Mouse (Mus musculus): ENCODE results near the gene Nabp2.

Nabp2 gene

DNA sequence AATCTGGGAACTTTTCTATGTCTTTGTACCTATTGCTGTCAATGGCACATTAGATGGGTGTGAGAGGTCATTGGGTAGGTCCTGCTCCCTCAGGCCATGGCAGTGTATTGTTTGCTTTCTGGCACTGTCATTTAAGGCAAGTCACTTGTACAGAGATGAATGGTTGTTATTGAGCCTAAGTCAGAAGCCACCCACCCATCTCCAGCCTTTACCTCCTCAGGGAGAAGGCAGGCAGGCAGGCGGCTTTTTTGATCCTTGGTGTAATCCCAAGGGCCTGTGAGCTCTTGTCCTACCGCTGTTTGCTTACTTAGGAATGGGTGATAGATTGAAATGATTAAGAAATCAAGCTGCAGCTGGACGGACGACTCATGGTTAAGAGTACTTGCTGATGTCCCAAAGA, 18.2 kb upstream of the Nabp2 start:
- no peak for DNase-seq (ENCODE audit: low read depth, low spot score)

DNA sequence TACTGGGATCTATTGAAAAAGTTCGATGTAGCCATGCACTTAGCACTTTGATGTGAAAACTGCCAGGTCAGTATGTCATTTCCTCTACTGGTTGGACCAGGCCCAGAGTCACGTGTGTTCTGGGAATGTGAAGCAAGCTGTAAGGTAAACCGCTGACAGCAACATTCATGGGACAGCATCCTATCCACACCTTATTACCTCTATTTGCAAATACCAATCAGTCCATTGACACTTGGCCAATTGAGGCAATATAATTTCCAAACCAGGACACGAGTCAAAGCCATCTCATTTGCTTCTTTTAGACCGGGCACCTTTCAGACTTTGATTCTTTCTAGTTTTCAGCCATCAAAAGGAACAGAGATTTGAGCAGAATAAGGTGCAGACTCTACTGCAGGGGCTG, 17.8 kb upstream of the Nabp2 start:
- no peak for DNase-seq (ENCODE audit: low read depth, low spot score)

DNA sequence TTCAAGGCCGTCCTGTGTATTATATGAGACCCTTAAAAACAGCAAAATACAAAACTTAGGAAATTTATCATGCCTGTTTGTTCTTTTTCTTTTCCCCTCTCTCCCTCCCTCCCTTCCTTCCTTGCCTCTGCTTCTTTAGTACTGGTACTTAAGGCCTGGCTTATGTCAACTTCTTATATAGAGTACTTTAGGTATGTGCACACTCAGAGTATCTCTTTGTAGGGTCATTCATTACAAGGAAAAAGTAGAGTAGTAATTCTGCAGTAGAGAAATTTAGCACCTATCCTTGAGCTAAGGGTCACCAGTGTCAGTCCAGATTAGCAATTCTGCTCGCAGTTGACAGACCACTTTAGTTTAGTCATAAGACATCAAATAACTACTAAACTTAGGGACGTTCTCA, 14.0 kb upstream of the Nabp2 start:
- no peak for DNase-seq (ENCODE audit: low read depth, low spot score)

DNA sequence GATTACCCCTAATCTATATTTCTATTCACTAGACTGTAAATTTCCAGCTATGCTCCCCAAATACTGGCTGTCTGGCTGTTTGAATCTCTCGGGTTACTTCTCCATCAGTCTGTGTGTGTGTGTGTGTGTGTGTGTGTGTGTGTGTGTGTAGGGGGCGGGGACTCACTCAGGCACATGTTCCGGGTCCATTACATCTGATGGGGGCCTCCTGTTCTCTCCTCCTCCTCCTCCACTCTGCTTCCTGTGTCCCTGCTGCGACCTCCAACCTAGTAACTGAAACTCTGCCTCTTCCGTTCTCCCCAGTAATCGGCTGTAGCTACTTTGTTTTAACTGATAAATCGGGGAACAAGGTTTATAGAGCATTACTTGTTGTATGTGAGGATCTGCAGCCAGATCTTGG, 13.3 kb upstream of the Nabp2 start:
- no peak for DNase-seq (ENCODE audit: low read depth, low spot score)

DNA sequence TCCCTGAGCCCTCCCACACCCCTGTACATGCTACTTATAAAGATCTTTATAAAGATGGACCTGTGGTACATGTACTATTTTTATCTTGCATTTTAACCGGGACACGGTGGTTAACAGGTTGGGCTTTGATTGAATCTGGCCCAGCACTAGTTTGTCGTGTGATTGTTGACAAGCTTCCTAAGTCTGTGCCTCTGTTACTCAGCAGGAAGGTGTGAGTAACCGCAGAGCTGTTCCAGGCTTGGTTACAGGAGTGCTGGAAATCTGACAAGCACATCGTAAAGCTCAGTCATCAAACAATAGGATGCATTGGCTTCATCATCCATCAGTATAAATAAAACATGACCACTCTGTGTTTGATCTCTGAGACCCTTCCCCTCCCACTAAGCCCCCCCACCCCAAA, 11.1 kb upstream of the Nabp2 start:
- no peak for DNase-seq (ENCODE audit: low read depth, low spot score)

DNA sequence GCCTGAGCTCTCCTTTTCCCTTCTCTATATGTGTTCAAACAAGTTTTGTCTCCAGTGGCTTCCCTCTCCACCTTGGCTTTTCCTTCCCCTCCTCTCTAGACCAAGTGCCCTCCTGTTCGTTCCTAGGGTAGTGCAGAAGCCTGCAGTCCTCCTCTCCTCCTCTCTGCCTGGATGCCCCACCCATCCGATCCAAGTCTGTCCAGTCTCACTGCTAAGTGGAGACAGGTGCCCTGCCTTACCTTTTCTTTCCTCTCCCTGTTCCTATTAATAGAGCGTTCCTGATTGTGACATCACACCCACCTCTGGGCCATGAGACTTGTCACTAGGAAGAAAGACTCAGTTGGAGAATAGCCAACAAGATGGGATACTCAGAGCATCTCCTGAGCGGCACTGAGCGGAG, 3.6 kb upstream of the Nabp2 start:
- no peak for DNase-seq (ENCODE audit: low read depth, low spot score)

DNA sequence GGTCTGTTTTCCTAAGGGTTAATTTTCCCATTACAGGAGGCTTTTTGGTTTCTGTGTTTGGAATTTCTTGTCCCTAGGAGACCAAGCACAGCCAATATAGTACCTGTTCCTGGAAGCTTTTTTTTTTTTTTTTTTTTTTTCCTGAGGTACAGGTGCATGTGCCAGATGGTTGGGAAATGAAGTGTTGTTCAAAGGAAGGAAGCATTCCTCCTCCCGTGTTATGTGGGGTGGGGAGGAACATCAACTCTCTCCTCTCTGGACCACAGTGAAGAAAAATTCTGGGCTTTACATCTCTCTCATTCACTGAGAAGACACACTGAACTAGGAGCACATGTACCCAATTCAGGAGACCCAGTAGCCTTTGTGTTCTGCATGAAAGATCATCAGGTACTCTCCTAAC, 1.8 kb upstream of the Nabp2 start:
- no peak for DNase-seq (ENCODE audit: low read depth, low spot score)

DNA sequence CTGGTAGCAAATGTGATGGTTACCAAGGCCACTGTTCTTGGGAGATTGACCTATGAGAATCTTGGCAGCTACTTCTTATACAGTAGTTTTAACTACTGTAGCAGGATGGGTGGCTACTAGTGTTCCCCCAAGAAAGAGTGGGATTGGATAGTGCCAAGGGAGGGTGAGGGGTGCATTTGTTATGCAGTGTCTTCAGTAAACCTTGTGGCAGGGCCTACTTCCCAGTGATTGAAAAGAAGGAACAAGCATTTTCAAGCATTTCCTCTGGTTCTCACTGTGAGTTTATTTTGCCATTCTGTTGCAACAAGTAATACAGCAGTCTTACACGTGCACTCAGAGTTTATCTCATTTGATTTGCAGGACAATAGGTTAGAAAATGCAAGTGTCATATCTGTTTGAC, 1.3 kb upstream of the Nabp2 start:
- no peak for DNase-seq (ENCODE audit: low read depth, low spot score)

DNA sequence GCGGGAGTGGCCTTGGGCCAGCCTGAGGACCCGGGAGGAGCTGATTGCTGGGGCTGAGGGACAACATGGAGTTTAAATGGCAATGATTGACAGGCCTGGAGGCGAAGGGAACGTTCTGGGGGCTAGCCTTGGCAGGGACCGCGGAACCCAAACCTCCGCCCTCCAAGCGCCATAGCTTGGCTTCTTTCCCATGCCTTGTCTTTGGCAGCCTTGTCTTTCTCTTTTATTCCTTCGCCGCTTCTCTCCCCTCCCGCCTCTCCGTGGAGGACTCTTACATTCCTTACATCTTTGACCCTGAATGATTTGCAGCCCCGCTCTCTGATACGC, 726 bp upstream of the Nabp2 start:
- no peak for DNase-seq (ENCODE audit: low read depth, low spot score)

DNA sequence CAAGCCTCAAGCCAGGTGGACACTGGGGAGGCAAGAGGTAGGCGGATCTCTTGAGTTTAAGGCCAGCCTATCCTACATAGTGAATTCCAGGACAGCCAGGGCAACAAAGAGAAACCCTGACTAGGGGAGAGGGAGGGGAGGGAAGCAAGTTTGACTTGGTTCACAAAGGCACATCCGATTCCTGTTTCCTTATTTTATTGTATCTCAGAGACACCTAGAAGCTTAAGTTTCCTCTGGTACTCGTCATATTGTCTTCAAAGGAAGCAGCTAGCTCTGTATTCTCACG, 789 bp downstream of the Nabp2 start:
- no peak for DNase-seq (ENCODE audit: low read depth, low spot score)

DNA sequence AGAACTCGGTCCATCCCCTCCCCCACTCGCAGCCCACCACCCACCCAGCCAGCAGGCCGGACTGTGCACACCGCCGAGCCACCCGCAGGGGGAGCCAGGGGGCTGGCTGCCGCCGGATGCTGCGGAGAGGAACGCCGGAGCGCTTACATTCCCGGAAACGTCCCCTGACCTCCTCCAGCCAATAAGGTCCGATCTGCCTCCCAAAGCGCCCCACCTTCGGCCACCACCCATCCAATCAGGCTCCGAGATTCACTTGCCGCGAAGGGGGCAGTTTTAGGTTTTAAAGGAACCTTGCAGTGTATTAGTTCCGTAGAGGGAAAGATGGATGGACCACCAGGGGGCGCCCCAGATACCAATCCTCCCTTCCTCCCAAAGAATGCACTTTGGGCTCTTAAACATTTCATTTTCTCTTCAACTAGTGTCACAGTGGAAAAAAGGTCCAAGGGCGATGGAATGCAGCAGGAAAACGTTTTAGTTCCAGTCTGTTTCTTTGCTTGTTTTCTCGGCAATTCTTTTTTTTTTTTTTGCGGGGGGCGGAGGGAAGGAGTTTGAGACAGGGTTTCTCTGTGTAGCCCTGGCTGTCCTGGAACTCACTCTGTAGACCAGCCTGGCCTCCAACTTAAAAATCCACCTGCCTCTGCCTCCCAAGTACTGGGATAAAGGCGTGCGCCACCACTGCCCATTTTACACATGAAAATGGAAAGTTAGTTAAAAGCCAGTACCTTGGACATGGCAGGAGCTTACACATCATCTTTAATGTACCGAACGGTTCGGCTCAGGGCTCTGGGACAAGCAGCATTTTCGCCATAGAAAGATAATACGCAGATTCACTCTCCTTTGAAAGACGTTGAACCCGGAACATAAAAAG, 1.4 kb downstream of the Nabp2 start:
- DNase-seq (ENCODE audit: low read depth, low spot score), result peak; percentile 93

DNA sequence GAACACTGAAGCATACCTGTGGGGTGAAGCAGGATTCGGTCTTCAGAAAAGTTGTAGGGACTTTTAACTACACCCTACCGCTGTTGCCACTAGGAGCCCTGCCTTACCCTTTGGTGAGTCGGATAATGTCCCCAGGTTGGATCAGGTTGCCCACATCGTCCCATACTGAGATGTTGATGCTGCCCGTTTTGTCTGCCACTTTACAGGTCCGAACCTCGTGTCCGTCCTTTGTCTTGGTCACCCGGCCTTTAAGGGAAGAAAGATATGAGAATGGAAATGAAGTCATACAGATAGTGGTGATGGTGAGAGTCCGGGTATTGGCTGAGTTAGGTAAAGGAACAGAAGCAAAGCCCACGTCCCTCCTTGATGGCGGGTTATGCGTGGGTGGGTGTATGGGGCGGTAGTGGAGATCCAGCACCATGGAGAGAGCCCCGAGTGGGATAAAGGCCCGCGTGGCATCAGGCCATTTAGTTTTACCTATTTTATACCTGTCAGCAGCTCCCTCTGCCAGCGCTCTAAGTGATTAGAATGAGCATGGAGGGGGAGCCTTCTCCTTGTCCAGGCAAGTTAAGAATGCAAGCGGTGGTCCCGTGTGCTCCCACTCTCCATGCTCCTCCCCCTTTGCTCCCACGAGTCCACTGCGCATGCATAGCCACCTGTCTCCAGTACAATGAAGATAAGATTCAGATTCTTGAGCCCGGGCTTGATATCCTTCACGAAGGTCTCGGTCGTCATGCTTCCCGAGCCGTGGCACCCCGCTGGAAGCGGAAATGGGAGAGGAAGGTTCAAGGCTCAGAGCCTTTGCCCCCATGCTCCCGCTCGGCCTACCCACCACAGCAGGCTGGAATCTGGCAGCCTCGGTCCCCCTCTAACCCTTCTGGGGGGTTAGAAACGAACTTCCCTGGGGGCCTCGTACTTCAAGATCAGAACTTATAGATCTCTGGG, 2.4 kb downstream of the Nabp2 start:
- no peak for DNase-seq (ENCODE audit: low read depth, low spot score)

DNA sequence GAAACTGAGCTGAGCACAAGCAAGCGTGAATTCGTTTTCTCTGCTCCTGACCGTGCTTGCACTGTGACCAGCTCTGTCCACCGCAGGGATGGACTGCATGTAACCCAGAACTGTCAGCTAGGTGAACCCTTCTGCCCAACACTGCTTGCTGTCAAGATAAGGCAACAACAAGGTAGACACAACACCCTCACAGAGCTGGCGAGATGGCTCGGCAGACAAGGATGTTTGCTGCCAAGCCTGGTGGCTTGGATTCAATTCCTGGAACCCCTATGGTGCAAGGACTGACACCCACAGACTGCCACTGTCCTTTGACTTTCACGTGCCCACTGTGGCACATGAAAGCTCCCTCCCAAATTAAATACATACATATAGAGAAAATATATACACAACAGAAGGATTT, 7.4 kb downstream of the Nabp2 start:
- DNase-seq (ENCODE audit: low read depth, low spot score), result no peak

DNA sequence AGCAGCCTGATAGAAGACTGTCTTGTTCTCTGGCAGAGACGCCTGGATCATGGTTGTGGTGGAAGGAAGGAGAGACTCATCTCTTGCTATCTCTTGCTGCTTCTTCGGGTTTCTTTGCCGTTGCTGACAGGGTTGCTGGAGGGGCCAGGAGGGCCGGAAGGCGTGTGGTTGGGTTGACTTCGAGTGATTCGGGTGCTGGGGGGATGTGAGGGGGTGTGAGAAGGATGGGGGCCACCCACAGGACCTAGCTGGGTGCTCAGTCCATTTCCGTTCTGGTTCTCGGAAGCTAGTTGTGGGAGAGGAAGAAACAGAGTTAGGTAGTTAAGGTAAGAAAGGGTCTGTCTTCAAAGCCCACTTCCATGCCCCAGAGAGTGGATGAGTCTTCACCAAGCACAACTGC, 9.7 kb downstream of the Nabp2 start:
- no peak for DNase-seq (ENCODE audit: low read depth, low spot score)

DNA sequence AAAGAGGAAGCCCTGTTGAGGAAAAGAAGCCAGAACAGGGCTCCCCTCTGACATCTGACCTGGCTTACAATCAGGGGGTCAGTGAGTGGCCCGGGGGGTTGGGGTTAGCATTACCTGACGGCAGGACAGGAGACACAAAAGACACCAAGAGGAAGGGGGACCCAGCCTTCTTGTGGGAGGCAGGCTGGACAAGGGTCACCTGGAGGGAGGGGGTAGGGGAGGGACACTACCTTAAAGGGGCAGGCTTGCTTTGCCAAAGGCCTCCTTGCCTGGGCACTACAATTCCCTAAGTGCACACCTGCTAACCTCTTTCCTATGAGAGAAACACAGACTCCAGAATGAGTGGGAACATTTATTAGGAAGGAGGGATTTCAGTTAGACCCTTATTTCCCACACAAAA, 10.2 kb downstream of the Nabp2 start, which contains the start of gene Slc39a5:
Gene Slc39a5, minus strand, starts transcription at position 174 of the 400 bp plus-strand sequence.
- DNase-seq (ENCODE audit: low read depth, low spot score), result no peak

DNA sequence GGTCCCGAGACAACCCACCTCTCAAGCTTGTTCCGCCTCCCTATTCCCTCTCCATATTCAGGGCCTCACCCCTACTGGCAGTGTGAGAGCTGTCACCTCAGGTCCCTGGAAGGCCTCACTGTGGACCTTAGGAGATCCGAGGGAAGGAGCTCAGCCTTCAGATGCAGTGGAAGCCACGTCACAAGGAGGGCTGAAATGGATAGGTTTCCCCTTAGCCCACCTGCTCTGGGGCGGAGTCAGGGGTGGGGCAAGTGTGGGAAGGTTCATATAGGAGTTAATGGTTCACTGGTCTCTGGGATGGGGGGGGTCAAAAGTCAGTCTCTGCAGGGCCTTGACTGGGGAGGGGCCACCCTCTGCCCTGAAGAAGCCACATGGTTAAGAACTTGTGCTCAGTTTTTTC, 11.0 kb downstream of the Nabp2 start:
- DNase-seq (ENCODE audit: low read depth, low spot score), result no peak

DNA sequence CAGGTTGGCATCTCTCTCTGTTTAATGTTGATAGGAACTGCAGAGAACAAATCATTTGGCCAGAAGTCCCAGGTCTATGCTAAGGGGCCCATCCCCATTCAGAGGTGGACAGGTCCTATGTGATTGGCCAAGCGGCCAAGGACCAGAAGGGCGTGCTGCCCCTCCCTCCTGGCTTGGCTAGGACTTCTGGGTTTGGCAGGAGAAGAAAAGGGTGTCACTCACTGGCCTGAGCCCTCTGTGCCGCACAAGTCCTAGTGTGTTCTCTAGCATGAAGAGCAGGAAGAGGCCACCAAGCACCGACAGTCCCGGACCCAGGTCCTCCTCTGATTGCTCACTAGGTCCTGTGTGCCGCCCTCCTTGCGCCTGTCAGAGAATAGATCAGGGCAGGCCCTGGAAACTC, 13.8 kb downstream of the Nabp2 start:
- no peak for DNase-seq (ENCODE audit: low read depth, low spot score)

DNA sequence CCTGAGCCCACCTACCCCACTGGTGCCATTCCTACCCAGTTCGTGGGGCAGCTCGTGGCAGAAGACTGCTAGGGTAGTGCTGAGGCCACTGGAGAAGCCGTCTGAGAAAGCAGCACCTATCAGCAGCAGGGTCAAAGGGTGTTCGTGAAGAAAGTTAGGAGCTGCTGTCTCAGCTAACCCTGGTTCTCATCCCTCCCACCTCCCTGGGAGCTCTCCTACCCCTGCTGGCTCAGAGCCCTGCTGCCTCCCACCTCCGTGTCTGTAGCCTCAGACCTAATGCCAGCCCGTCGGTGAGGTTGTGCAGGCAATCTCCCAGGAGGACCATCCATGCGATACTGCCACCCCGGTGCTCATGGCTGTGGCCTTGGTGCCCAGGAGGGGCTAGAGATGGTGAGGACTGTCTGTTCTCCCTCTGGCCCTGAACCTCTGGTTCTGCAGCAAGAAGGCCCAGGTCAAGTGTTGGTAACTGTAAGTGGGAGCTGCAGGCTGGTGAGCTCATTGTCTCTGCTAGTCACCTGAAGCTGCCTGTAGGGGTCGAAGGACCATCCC, 14.5 kb downstream of the Nabp2 start:
- DNase-seq (ENCODE audit: low read depth, low spot score), result no peak

DNA sequence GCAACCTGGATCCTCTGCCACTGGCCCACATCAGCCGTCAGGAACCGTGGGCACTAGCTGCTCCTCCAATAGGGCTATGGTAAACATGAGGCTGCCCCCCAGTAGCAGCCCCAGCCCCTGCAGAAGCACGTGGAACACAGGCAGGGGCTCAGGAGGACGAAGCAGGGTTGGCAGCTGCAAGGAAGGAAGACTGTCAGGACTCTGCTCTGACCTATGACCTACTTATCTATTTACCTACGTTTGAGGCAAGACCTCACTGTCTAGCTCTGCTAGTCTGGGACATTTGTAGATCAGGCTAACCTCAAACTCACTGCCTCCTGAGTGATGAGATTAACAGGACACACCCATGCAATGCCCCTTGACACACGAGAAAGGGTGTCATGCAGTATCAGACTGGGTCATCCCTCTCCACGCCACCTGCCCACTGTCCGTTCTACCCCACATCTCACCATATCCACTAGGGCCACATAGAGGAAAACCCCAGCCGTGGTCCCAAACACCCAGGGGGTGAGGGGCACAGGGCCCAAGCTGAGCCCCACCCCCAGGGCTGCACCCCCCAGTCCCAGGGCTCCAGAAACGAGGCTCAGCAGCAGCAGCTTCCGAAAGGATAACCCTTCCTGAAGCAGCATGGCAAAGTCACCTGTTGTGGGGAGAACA, 15.1 kb downstream of the Nabp2 start:
- no peak for DNase-seq (ENCODE audit: low read depth, low spot score)

DNA sequence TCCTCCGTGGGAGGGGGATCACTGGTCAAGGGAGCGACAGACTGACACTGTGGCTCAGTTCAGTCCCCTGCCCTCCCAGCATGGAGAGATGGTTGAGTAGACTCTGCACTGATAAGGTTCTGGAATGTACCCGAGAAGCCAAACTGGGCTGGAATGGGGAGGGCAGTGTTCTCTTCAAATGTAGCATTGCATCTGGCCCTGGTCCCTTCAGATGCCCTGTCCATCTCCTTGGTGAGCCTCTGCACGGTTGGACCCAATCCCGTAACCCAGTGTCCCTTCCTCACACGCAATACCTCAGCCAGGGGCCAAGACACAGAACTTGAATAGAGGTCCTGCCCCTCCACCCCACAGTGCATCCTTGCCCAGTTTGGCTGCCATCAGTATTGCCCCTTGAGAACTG, 19.4 kb downstream of the Nabp2 start:
- DNase-seq (ENCODE audit: low read depth, low spot score), result no peak

DNA sequence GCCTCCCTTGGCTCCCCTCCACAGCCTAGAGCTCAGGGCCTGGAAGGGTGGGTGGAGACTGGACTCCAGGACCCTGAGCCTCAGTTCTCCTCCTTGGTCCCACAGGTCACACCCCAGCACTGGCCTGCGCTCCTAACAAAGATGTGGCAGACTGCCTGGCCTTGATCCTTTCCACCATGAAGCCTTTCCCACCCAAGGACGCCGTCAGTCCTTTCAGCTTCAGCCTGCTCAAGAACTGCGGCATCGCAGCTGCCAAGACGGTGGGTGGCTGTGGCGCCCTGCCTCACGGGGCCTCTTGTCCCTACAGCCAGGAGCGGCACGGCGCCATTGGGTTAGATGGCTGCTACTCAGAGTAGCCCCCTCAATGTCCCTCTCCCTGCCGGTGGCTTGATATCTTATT, 20.9 kb downstream of the Nabp2 start:
- DNase-seq (ENCODE audit: low read depth, low spot score), result no peak

DNA sequence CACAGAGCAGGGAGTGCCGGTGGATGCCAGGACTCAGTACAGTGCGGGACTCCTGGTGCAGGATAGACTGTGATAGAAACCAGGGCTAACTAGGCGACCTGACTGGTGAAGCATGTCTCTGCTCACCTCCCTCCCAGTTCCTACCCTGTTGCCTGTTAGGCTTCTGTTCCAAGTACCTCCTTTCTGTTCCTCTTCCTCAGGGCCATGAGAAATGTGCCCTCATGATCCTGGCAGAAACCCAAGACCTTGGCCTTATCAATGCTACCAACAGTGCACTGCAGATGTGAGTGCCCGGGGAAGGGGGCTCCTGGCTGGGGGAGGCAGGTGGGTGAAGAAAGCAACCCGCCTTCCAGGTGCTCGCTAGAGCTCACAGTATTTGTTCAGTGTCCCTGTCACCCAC, 21.7 kb downstream of the Nabp2 start:
- no peak for DNase-seq (ENCODE audit: low read depth, low spot score)
